Mouse (Mus musculus): ENCODE results near the gene Pkp2.

Pkp2 gene

DNA sequence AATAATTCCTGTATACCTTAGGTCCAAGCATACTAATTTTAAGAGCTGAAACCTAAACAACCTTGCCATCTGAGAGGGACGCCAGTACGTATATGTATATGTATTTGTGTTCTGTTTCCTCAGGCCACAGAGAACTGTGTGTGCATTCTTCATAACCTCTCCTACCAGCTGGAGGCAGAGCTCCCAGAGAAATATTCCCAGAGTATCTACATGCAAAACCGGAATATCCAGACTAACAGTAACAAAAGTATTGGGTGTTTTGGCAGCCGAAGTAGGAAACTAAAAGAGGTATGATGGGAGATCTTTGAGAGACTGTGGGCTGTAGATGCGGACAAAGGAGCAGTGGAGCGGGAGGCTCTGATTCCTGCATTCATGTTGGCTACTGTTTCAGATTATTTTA is 48.4 kb downstream of the Pkp2 start:
- DNase-seq (ENCODE audit: low spot score) = no peak

DNA sequence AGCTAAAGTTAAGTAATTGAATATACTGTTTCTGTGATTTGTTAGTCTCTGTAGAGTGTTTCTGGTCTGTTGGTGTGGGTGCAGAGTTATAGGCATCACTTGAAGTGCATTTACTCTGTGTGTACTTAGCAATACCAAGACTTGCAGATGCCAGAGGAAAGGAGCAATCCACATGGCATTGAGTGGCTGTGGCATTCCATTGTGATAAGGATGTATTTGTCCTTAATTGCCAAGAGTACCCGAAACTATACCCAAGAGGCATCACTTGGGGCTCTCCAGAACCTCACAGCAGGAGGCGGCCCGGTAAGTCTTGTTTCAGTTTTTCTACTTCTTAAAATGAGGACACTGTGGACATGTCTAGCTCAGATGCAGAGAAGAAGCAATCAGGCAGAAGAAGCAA is 49.3 kb downstream of the Pkp2 start:
- DNase-seq (ENCODE audit: low spot score) = no peak

DNA sequence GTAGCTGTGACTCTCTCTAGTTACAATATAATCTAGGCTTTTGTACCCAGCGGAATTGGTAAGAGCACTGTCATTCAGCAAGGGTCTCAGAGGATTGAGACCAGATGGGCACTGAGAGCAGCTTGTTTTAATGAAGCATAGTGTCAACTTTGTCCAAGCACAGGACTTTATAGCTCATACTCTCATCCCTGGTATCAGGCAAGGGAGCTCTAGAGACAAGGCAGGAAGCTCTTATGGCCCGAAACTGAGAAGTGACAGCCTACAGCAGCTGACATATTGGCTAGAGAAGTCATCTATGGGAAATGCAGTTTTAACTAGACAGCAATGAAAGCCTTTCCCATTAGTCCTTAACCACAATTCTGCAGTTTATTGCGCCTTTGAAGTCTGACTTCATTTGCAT is 59.9 kb downstream of the Pkp2 start:
- no peak for DNase-seq (ENCODE audit: low spot score)

GRCm38 (mm10) chr16:16273752-16274151 is 60.6 kb downstream of the Pkp2 start:
- no peak for DNase-seq (ENCODE audit: low spot score)

DNA sequence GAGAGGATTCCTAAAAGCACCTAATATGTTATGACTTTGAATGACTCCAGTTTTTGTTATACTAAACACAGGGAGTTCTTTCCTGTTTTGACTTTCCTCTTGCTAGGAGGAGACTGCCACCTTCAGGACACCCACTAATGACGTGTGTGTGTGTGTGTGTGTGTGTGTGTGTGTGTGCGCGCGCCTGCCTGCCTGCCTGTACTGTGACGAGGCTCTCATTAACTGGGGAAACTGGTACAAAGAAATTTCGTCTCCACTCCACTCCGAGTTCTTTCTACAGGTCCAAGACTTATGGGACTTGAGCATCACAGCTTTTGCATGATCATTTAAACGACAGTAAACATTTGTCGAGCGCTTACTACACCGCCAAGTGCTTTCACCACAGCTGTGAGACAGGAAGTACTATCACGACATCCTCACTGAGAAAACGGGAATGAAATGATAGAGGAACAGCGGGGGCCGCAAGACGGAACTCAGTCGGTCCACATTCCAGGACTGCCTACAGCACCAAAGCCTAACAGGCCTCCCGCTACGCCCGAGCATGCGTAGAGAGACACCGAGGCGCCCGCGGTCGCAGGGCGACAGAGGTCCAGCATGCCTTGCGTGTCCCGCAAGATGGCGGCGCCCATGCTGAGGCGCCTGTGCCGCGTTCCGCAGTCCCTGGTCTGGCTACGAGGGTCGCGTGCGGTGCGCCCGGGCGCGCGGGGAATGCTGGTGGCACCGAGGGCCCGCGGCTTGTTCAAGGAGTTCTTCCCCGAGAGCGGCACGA is 89.4 kb downstream of the Pkp2 start, which contains the start of gene Yars2:
TSS of gene Yars2 (plus strand) at position 597 of the 769 bp plus-strand sequence.
- peak; percentile 89 for DNase-seq (ENCODE audit: low spot score)

- no peak for DNase-seq (ENCODE audit: low spot score)
Measured at GRCm38 (mm10) chr16:16303138-16303827, 90.2 kb downstream of the Pkp2 start.

DNA sequence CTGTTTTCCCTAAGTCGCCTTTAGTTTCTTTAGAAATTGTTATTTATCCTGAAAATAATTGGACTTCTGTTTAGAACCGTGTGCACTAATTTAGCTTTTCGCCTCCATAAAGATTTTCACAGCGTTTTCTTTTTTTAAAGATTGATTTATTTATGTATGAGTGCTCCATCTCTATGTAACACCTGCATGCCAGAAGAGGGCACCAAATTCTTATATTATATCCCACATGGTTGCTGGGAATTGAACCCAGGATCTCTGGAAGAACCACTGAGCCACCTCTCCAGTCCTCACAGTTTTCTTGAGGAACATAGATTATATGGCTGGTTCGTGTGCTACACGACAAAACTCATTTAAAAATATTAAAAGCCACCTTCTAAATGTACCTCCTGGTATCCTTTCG is 90.8 kb downstream of the Pkp2 start:
- DNase-seq (ENCODE audit: low spot score) = no peak

DNA sequence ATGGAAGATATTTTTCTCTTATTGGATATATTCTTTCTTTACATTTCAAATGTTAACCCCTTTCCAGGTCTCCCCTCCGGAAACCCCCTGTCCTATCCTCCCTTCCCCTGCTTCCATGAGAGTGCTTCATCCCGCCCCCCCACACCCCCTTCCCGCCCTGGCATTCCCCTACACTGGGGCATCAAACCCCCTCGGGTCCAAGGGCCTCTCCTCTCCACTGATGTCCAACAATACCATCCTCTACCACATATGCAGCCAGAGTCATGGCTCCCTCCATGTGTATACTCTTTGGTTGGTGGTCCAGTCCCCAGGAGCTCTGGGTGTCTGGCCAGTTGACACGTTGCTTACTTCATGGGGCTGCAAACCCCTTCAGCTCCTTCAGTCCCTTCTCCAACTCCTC is 98.2 kb downstream of the Pkp2 start:
- DNase-seq (ENCODE audit: low spot score) = no peak

Data from left cerebral cortex, adult 11 months (tissue).